Mouse (Mus musculus) kidney, postnatal 14 days (tissue): ENCODE results near the gene Neurod1.

Experiments
- DNase-seq: peaks from one replicate; pipeline ENCODE4 v3.0.0; 2022; ENCODE audit warnings: mixed read lengths

Gene Neurod1

DNA sequence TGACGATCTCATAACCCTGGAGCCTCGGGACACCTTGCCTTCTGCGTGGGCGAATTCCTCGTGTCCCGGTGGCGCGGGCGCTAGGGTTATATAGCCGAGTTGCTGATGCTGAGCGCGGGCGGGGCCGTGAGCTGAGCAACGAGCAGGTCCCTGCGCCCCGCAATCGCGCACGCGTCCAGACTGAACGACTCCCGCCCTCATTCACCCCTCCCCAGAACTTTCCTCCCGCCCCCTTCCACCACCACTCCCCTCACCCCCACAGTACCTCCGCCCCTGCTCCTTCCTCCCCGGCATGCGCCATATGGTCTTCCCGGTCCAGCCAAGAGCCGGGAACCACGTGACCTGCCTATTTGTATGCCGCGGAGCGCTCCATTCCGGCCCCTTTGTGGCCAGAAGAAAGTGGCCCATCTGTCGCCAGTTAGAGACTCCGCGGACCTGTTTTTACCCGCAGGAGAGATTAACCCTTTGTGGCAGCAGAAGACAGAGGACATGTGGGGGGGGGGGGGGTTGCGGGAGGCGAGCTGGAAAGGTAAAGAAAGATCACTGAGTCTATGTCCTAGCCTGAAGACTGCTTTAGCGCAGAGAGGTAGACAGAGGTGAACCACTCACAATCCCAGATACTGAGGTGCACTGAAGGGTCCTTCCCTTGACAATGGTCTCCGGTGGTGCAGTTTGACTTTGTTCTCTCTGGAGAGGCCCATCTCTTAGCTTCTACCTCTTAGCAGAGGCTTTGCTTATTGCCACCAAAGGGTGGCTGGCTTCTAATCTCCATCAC lies at the start of gene Neurod1, which contains the start of gene Cerkl:
TSS of gene Neurod1 (minus strand) at position 177 of the 775 bp plus-strand sequence.
TSS of gene Cerkl (minus strand) at position 211 of the 775 bp plus-strand sequence.
- DNase-seq, result no peak

DNA sequence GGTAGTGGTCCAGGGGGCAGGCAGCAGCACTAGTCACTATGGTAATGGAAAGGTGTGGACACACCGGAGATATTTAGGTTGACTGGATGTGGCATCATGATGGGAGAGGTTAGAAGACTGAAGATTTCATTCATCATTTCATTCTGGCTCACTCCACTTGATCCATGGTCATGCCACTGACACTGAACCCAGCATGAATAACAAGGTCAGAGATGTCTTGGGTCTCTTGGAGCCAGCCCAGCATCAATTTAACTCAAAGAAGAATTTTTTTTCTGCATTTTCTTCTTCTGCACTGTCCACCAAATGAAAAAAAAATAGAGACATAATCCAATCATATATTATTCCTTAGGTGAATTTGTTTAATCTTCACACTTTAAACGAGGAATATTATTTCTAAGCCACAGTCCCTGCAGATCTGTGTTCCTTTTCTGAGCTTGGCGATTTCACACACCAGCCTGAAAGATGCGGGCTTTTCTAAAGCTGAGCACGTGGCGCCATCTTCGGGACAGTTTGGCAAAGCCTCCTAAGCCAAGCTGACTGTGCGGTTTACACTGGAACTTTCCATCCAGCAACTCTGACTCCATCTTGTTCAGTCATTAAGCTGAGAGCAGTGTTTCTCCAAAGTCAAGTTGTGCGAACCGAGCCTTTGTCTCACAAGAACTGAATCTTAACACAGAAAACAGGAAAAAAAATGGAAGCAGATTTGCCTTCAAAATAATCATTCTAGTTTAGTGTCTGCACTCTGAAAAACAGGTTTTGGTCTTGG lies 42.6 kb upstream of the Neurod1 start:
- peak; percentile 79 for DNase-seq

DNA sequence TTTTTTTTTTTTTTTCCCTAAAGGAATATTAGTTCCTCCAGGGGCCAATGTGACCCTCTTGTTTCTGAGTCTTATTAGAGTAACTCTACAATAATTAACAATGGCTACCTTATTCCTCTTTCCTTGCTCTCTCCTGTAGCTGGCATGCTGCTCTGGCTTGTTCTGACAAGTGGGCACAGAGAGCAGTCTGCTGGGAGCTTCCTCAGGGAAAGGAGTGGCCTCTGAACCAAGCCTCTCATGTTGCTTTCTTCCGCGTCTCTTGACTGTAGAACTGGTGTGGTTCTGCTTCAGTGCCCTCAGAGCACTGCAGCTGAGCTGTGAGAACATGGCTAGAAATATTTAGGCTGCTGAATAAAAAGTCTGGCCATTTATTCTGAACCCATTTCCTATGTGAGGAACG lies 28.6 kb upstream of the Neurod1 start:
- peak; percentile 4 for DNase-seq

DNA sequence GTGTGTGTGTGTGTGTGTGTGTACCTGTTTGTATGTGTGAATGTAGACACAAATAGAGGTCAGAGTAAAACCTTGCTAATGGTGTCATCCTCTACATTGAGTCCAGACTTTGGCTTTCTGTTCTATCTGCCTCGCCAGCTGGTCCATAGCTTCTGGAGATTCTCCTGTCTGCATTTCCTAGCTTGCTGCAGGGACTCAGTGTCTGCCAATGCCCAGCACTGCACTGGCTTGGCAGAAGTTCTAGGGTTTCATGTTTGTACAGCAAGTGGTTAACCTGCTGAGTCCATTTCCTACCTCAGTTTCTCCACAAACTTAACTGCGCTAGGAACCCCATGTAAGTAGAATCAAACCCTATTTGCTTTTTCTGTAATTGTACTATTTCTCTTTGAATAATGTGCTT lies 26.0 kb upstream of the Neurod1 start:
- no peak for DNase-seq

DNA sequence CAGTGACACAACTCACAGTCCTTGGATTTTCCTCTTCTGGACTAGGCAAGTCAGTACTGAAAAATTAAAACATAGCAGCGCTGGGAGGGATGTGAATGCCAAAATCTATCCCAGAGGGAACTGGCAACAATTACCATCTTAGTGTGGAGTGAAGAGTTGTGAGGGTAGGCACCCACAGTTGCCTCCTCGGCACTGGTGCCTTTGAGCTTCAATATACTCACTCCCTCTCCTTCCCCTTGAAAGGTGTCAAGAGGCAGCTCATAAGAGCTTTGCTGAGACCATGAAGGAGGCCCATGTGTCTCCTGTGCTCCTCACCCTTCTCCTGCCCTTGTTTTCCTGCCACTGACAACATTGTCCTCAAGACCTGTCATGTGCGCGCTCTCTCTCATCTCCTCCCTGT lies 5.9 kb upstream of the Neurod1 start:
- no peak for DNase-seq

DNA sequence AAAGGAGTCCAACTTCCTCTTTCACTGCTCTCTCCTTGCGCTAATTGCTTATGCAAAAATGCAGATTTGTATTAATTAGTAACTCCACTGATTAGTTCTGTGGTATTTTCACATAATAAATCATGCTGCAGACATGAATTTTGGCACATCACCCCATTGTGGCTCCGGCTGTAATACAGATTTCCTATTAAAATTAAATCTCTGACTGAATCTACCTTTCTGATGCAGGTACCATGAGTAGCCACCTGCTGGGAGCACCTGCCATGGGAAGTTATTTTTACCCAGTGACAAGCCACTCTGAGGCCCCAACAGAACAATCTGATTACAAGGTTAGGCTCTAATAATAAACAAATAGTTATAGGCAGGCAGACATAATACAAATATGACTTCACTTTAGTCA lies 5.3 kb upstream of the Neurod1 start:
- no peak for DNase-seq

DNA sequence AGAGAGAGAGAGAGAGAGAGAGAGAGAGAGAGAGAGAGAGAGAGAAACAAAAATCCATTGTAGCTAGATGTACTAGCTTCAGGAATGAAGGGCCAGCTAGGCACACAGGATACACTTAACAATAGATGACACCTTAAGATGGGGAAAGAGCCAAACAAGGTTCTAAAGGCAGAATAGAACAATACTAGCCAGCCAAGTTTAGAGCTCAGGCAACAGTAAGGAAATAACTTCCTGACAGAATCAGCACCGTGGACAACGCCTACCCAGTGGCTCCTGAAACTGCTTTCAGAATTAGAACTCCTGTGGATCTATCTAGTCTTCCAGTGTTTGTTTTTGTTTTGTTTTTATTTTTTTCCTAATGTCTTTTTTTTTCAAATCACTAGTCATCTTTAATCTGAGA lies 4.0 kb upstream of the Neurod1 start:
- peak; percentile 26 for DNase-seq

DNA sequence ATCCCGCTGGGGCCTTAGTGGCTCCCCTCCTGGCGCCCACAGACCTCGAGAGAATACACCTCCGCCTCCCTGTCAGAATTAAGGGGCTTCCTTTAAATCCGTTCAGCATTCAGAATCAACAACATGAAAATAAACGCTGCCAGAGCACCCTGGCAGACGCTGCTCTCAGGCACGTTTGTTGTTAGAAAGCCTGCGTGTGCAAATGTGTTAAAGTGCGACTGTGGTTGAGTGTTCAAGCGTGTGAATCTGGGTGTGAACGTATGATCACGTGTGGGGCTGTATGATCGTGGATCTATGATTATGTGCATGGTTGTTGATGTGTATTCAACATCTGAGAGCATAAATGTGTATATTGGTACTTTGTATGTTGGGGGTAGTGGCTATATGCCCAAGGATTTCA lies 3.6 kb upstream of the Neurod1 start:
- no peak for DNase-seq

DNA sequence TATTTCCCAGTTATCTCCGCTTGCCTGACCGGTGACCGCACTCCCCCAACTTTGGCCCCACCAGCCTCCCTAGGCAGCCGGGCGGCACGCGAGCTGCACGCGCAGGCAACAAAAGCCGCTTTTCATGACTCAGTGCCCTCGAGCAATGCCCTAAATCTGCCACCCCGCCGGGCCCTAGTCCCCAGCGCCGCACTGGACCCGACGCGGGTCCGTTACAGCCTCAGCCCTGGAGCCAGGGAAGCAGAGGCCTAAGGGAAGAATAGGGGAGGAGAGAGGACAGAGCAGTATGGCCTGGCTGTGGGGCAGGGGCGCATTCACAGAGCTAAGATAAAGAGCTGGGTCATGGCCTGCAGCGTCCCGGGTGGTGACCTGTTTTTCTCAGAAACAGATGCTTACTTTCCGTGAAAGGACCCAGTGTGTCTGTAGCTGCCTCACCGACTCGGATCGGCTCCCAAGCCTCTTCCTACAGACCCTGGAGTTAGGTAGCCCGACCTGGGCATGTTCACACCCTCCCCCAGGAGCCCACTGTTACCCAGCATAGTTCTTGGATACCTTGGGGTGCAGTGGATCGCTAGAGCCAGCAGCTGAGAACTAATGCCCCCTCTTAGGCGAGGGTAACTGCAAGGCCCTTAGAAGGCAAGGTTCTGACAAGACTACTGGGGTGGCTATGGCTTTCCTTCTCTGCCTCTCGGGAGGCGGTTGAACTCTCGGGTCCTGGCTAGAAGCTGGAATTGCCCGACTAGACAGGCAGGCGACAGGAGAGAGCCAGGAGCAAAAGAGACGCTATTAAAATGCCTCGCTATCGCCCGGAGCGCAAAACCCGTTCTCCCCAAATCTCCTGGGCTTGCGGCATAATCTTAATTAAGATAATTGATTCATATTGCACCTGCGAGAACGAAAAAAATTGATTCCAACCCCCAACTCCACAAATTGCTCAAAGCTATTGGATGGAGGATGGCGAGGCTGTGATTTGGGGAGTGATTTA lies 2.8 kb upstream of the Neurod1 start:
- DNase-seq, result no peak

DNA sequence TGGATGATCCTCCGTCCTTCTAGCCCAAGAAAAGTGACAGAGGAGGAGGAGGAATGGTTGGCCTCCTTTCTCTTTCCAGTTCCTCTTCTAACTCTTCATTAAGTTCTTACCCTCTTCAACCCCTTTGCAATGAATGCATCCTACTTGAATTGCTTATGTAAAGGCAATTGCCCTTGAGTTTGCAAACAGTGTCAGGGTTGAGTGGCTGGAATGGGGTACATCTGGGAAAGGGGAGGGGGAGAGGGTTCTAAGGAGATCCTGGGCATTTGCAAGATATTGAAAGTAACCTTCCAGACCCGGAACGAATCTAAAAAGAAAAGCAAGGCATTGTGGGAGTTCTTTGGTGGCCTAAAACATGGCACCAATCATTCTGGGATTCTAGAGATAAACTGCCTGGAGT lies 1.4 kb upstream of the Neurod1 start:
- DNase-seq, result no peak

DNA sequence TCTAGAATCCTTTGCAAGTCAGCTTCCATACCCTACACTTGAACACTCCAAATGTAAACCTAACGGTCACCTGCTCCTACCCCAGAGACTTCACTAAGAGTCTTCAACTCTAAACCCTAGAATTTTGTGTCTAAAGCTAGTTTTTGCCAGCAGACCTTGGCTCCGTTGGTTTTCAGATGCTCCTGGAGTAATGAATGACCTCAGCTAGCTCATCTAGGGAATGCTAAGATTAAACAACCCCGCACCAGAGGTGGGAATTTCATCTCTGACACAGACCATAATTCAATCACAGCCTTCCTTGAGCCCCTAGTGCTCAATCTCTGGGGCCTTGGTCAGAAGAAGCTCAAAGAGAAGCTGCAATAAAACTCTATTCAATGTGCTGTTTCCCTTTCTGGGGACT lies 883 bp upstream of the Neurod1 start:
- no peak for DNase-seq

DNA sequence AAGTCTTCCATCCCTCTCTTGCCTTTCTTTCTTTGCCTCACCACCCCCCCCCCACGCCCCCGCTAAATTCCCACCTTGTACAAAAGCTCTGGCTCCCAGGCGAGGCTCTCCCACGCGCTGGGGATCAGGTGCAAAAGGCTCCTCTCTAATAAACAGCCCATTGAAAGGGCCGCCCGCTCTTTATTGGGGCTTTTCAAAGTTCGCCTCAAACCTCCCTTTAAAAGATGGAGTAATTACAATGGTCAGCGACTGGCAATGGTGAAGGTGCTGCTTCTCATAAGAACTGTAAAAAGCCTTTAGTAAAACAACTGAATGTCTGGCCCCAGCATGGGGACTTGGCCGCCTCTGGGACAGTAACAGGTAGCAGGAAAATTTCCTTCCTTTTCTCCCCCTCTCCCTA lies 905 bp downstream of the Neurod1 start:
- no peak for DNase-seq

DNA sequence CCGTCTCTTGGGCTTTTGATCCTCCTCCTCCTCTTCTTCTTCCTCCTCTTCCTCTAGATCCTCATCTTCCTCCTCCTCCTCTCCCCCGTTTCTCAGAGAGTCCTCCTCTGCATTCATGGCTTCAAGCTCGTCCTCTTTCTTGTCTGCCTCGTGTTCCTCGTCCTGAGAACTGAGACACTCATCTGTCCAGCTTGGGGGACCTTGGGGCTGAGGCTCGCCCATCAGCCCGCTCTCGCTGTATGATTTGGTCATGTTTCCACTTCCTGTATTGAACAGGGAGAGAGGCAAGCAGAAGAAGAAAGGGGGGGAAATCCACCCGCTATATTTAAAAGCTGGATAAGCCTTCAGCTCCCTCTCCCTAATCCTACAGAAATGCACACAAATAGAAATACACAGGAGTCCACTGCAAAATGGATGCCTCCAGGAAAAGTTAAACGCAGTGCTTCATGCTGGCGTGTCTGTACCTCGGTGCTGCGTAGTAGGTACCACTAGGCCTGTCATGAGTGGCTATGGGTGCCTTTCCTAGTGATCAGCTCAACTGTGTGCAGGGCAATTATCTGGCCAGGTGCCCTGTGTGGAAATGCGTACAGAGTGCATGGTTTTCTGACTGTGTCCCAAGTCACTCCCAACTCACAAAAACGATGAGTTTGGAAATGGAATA lies 1.6 kb downstream of the Neurod1 start:
- no peak for DNase-seq

DNA sequence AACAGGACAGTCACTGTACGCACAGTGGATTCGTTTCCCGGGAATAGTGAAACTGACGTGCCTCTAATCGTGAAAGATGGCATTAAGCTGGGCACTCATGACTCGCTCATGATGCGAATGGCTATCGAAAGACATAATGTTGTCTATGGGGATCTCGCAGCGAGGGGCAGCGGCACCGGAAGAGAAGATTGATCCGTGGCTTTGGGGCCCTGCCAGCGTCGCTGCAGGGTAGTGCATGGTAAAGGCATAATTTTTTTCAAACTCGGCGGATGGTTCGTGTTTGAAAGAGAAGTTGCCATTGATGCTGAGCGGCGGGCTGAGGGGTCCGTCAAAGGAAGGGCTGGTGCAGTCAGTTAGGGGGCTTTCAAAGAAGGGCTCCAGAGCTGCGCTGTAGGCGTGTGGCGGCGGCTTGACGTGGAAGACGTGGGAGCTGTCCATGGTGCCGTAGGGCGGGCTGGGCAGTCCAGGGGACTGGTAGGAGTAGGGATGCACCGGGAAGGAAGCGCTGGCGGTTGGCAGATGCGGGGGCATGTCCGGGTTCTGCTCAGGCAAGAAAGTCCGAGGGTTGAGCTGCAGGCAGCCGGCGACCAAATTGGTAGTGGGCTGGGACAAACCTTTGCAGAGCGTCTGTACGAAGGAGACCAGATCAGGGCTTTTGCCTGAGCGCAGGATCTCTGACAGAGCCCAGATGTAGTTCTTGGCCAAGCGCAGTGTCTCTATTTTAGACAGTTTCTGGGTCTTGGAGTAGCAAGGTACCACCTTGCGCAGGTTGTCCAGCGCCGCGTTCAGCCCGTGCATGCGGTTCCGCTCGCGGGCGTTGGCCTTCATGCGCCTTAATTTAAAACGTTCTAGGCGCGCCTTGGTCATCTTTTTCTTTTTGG lies 2.4 kb downstream of the Neurod1 start:
- peak; percentile 79 for DNase-seq

DNA sequence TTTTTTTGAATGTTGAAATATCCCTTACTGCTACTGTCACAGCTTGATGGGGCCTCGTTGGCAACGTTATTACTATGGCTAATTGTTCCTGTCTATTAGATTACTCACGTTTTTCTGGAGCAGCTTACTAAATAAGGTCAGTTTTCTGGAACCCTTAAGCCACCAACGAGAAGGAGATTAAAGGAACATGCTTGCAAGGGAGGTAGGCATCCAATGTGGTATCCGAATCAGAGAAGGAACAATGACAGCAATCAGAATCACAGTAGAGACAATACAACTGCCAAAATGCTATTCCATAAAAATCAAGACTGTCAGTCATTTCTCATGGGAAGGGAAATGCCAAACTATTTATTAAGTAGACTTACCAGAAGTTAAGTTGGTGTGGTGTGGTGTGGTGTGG lies 5.1 kb downstream of the Neurod1 start:
- DNase-seq, result no peak

DNA sequence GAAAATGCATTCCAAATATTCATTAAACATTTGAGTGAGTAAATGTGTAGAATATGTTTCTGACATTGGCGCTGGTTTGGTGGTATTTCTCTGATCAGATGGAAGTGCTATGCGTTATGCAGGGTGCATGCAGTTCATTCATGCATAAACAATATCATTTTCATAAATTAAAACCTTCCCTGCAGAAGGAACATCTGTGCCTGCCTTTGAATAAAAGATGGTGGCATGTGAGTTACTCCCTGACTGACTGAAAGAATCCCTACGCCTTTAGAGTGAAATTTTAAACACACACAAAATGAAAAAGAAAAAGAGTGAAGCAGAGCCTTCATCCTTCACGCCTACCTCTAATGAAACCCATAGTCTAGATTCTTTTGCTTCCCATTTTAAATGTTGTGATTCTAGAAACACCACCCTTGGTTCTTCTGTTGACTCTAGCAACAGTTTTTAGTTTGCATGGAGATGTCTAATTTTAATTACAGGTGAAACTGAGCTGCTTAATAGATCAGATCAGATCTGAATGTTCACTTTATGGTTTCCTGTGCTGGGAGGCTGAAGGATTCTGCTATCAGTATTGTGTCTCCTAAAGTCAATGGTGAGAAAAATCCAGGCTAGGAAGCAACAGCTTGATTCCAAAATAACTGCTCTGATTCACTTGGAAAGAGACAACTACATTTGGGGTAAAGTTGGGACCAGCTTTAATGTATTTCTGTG lies 5.7 kb downstream of the Neurod1 start:
- DNase-seq, result no peak

DNA sequence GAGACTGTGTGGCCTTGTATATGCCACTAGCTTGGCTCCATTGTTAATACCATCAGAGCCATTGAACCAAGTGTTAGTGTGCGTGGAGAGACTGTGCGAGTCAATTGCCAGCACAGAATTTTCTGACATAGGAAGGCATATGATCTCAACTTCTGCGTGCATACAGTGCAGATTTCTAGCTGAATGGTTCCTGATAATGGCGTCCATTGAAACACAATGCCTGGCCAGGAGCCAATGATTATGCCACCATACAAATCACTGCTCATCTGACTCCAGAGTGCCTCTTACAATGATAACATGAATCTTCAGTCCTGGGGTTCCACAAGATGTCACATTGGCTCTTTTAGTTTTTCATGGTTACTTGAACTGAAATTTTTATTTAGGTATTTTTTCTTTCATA lies 7.2 kb downstream of the Neurod1 start:
- DNase-seq, result no peak

DNA sequence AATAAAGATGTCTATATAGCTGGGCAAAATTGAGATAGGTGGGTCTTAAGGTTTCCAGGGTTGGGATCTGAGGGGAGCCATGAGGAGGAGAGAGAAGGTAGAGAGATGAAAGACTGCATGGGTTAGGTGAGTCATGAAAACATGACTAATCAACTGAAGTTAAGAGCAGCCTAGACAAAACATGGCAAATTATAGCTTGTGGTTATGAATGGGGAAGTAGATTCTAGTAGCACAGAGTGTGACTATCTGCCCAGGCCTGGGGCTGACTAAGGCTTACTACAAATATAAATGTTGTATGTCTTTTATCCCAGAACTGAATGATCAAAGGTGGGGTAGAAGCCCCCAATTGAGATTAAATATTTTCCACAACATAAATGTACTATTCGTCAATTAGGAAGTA lies 9.4 kb downstream of the Neurod1 start:
- no peak for DNase-seq

DNA sequence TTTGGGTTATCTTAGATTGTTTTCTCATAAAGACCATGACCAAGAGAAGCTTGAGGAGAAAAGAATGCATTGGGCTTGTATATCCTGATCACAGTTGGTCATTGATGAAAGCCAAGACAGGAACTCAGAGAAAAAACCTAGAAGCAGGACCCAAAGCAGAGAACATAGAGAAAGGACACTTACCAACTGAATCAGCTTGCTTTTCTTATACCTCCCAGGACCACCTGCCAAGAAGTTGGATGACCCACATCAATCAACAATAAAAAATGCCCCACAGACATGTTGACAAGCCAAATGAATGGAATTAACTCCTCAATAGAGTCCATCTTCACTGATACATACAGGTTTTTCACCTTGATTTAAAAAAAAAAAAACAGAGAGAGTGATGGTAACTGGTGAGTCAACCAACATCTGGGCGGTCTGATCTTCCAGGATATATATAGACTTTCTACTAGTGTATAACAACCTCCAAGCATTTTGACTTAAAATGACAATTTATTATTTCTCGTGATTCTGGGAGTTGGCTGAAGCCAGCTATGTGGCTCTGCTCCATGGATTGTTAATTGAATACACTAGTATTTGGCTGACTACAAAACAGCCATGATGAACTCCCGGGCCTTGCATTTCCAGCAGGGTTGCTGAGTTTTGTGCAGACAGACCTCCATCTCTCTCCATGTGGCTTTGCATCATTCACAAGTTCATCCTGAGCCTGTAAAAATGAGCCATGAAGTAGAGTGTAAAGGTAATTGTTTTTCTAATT lies 12.5 kb downstream of the Neurod1 start:
- DNase-seq, result no peak

DNA sequence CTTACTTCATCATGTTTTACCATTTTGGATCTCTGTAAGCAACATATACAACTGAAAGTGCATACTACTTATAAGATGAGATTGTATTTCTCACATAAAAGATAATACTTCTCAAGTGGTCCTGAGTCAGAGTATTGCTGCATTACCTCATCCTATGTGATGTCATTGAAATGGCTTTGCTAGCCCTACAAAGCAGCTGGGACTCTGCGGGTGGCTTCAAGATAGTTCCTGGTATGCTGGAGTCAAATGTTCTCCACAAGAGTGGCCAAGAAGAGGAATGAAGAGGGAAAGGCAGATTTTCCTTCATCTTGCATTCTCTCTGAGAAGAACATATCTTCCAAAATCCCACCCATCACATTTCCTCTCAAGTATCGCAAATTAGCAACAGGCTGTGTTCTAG lies 13.2 kb downstream of the Neurod1 start:
- DNase-seq, result no peak
